Mouse (Mus musculus) kidney, embryonic 14.5 days (tissue): ENCODE measurements around the gene Kif24. TPM values are rescaled to one million over a fixed set of nuclear protein-coding genes. Genes with fewer than 3 reads are reported as not detected.
A peak's percentile ranks its signal among the peaks of the same experiment; 100 is the strongest.

Experiments used
- ATAC-seq: fragments of 200-750 bp; cut with Nextera tagmentation; 2 replicates; pipeline ENCODE4 v1.8.0; 2017; ENCODE audit warnings: moderate number of reproducible peaks, mild to moderate bottlenecking, moderate TSS enrichment, moderate library complexity; ENCODE audit not compliant: low FRiP score, low TSS enrichment
- H3K27ac ChIP-seq: fragments of 300-500 bp; sonication (generic); 2 replicates; pipeline ENCODE4 v1.5.1; 2014; ENCODE audit warnings: low read depth, mild to moderate bottlenecking, low read length, moderate library complexity, mixed read lengths
- H3K27me3 ChIP-seq: fragments of 300-500 bp; sonication (generic); 2 replicates; pipeline ENCODE4 v1.6.1; 2014; ENCODE audit warnings: mild to moderate bottlenecking, low read length; ENCODE audit not compliant: control insufficient read depth, insufficient read depth
- H3K36me3 ChIP-seq: fragments of 300-500 bp; sonication (generic); 2 replicates; pipeline ENCODE4 v1.6.1; 2014; ENCODE audit warnings: low read length, mixed read lengths; ENCODE audit not compliant: control insufficient read depth, insufficient read depth
- H3K4me1 ChIP-seq: fragments of 300-500 bp; sonication (generic); 2 replicates; pipeline ENCODE4 v1.6.1; 2014; ENCODE audit warnings: low read length, mixed read lengths; ENCODE audit not compliant: control insufficient read depth, insufficient read depth
- H3K4me2 ChIP-seq: fragments of 300-500 bp; sonication (generic); replicated peaks from 2 replicates; pipeline ENCODE4 v1.6.1; 2014; ENCODE audit warnings: low read depth, mild to moderate bottlenecking, low read length
- H3K4me3 ChIP-seq: fragments of 300-500 bp; sonication (generic); 2 replicates; pipeline ENCODE4 v1.5.1; 2014; ENCODE audit warnings: mild to moderate bottlenecking, low read length
- H3K9ac ChIP-seq: fragments of 300-500 bp; sonication (generic); 2 replicates; pipeline ENCODE4 v1.6.1; 2014; ENCODE audit warnings: low read depth, mild to moderate bottlenecking, low read length, moderate library complexity
- H3K9me3 ChIP-seq: fragments of 300-500 bp; sonication (generic); 2 replicates; pipeline ENCODE4 v1.6.1; 2016; ENCODE audit warnings: low read length; ENCODE audit not compliant: control insufficient read depth
- WGBS: fragments of 180-500 bp; shearing (Covaris S2); extraction: QIAGEN DNeasy Blood & Tissue Kit; methylation state at CpG from one replicate; pipeline ENCODE4 v1.1.7; 2014; 5-methylcytosine and 5-hydroxymethylcytosine counted together
- polyA plus RNA-seq: library from polyadenylated mRNA; unstranded; fragments of >200 nt; fragmentation: Nextera tagmentation; extraction: Ambion mirVana; gene quantifications from 2 replicates; pipeline ENCODE4 v1.2.1, GENCODE M21; 2014

Gene Kif24
- polyA plus RNA-seq, 1 experiment from 2014 or later, result 8.5 TPM

DNA sequence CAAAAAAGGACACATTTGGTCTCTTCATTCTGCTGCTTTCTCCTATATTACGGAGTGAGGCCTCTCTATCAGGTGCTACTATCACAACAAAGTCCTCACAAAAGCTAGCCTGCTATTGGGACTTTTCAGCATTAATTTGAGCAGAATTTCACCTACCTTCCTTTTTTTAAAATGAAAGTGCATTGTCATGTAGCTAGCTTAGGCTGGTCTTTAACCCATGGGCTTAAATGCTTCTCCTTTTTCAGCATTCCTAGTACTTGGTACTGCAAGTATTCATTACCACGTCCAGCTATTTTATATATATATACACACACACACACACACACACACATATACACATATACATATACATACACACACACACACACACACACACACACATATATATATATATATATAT lies 106.0 kb downstream of the Kif24 start:
- Histone ChIP-seq H3K4me3 (no peak overlapping the region), H3K27ac (no peak overlapping the region), H3K27me3 (no peaks in the 10 kb centered on the region), H3K4me2 (no peak overlapping the region), H3K4me1 (no peaks in the 10 kb centered on the region), H3K36me3 (no peaks in the 10 kb centered on the region; the same call in 1 of the 2 replicates), H3K9me3 (no peaks in the 10 kb centered on the region), H3K9ac (no peak overlapping the region)
- WGBS, result 94% methylated on average over 2 of the region's 2 CpGs
- ATAC-seq, result no peak

DNA sequence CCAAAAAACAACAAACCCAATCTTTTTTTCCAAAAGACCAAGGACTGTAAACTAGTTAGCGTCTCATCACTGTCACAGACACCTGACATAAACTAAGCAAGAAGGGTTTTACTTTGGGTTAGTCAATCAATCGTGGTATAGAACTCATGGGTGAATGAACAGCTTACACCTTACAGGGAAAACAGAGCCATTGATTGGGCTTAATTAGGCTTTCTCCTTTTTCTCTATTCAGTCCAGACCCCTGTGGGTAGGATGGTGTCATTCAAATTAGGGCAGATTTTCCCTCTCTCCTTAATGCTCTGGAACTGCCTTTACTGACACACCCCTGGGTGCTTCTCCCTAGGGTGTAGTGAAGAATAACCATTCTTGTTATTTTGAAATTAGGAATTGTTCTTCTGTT lies 107.5 kb downstream of the Kif24 start:
- 69% methylated on average over 2 of the region's 2 CpGs for WGBS
- Histone ChIP-seq H3K36me3 (peaks cover 3% of the 10 kb centered on the region; the same call in 1 of the 2 replicates), H3K4me1 (no peaks in the 10 kb centered on the region), H3K9ac (no peak overlapping the region), H3K27me3 (no peaks in the 10 kb centered on the region), H3K4me3 (no peak overlapping the region), H3K9me3 (no peaks in the 10 kb centered on the region), H3K27ac (no peak overlapping the region), H3K4me2 (no peak overlapping the region)
- ATAC-seq, result no peak

DNA sequence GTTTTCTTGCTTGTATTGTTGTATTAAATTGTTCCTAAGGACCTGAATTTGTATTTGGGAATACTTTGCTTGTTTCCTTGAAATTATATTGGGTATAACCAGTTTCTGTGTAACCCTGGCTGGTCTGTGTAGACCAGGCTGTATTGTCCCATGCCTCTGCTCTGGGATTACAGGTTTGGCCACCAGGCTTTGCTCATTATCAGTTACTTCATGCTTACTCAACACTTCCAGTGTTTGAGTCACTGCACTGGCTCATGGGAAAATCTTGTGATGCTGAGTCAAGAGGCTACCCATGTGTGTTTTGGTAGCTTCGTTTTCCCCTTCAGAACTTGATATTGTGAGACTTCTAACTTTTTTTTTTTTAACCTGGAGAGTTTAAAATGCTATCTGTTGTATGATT lies 111.4 kb downstream of the Kif24 start:
- H3K36me3 ChIP-seq, result peaks cover 6% of the 10 kb centered on the region; the same call in 1 of the 2 replicates
- no peak overlapping the region for H3K9ac ChIP-seq
- WGBS, result 100% methylated on average over 1 of the region's 1 CpGs
- H3K27ac ChIP-seq, result no peak overlapping the region
- no peak overlapping the region for H3K4me3 ChIP-seq
- ATAC-seq, result no peak
- no peaks in the 10 kb centered on the region for H3K9me3 ChIP-seq
- H3K4me2 ChIP-seq, result no peak overlapping the region
- 0 out of 2 replicates have a peak, but pooled peaks cover 4% of the 10 kb centered on the region for H3K4me1 ChIP-seq
- H3K27me3 ChIP-seq, result no peaks in the 10 kb centered on the region

DNA sequence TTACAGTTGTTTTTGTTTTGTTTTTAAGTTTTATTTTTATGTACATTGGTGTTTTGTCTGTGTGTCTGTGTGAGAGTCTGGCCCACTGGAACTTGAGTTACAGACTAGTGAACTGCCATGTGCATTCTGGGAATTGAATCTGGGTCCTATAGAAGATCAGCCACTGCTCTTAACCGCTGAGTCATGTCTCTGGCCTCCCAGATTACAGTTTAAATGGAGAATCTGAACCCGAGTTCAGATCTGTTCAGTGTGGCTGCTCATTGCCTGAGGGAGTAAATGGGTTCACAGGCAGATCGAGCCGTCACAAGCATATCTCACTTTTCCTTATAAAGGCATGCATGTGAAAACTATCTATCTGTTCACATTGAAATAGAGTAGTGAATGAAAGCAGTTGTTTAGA lies 111.9 kb downstream of the Kif24 start:
- Histone ChIP-seq H3K9me3 (no peaks in the 10 kb centered on the region), H3K36me3 (peaks cover 6% of the 10 kb centered on the region; the same call in 1 of the 2 replicates), H3K27me3 (no peaks in the 10 kb centered on the region), H3K27ac (no peak overlapping the region), H3K4me1 (0 out of 2 replicates have a peak, but pooled peaks cover 4% of the 10 kb centered on the region), H3K4me2 (no peak overlapping the region), H3K4me3 (no peak overlapping the region), H3K9ac (no peak overlapping the region)
- ATAC-seq, result no peak
- WGBS, result 92% methylated on average over 4 of the region's 4 CpGs

DNA sequence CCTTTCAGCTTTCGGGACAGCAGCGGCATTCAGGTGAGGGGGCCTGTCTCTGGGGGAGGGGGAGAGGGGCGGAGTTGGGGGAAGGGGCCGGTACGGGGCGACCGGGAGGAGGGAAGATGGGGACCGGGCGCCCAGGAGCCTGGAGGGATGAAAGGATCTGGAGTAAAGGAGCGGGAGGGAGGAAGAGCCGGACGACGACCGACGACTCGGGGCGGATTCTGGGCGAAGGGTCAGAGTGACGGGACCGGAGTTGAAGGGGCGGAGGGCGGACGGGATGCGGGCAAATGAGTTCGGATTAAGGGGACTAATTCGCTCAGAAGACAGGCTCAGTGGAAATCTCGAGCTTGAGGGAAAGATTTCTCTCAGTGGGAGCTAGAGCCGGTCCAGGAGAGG lies 115.5 kb downstream of the Kif24 start:
- WGBS, result under 1% methylated on average over 27 of the region's 28 CpGs
- peak overlapping the region; percentile 96 for H3K27ac ChIP-seq

DNA sequence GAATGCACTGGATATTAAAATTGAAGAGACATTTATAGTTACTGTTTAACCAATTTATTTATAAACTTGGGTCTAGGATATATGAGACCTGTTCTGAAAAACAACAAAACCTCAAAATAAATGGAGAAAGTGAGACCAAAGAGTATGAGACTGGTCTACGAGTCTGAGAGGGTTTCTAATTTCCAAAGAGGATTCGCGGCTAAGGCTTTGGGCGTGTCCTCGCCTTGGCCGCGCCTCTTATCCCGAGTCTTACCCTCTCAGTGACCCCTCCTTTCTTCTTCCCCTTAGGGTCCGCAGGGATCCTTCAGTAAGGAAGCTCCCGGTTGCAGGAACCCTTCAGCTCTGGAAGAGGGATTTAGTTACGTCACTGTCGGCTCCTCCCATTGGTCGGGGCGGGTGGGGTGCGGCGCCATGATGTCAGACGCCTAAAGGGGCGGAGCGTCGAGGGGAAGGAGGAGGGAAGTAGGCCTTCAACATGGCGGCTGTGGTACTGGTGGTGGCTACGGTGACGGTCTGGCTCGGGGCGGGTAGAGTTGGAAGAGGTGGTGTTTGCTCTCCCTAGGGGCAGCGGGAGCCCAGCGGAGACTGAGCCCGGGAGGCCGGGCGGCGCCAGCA lies 116.0 kb downstream of the Kif24 start, which contains the start of gene Ubap1:
Gene Ubap1, plus strand, starts transcription at position 413 of the 615 bp plus-strand sequence.
- Histone ChIP-seq H3K4me3 (peak within 1 kb of the TSS; percentile 89), H3K4me2 (peak within 1 kb of the TSS; percentile 67), H3K36me3 (0 out of 2 replicates have a peak, but pooled peaks cover 6% of the 10 kb centered on the region), H3K9ac (peak within 1 kb of the TSS; percentile 86), H3K9me3 (no peaks in the 10 kb centered on the region), H3K27ac (peak within 1 kb of the TSS; percentile 96), H3K27me3 (no peaks in the 10 kb centered on the region), H3K4me1 (0 out of 2 replicates have a peak, but pooled peaks cover 4% of the 10 kb centered on the region)
- under 1% methylated on average over 31 of the region's 31 CpGs for WGBS
- peak; percentile 99 for ATAC-seq

More for the DNA sequence above, 115.5 kb downstream of the Kif24 start:
- no peaks in the 10 kb centered on the region for H3K27me3 ChIP-seq
- ATAC-seq, result no peak; the same call in 1 of the 2 replicates
- peak overlapping the region; percentile 89 for H3K4me3 ChIP-seq
- peak overlapping the region; percentile 86 for H3K9ac ChIP-seq
- H3K4me2 ChIP-seq, result peak overlapping the region; percentile 67
- 0 out of 2 replicates have a peak, but pooled peaks cover 4% of the 10 kb centered on the region for H3K4me1 ChIP-seq
- H3K9me3 ChIP-seq, result no peaks in the 10 kb centered on the region
- 0 out of 2 replicates have a peak, but pooled peaks cover 6% of the 10 kb centered on the region for H3K36me3 ChIP-seq

DNA sequence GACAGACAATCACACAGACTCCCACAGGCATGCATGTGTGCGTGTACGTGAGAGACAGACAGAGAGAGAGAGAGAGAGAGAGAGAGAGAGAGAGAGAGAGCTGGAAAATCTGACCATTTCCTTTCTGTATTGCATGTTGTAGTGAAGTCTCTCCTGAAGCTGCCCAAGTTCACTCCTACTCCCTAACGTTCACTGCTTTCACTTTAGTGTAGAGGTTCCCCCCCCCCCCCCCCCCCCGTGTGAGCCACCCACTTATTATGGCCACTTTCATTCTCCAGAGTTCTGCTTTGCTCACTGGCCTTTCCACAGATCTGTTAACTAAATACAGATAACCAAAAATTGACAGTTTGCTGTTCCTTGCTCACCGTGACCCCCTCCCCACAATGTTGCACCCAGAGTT lies 116.8 kb downstream of the Kif24 start:
- WGBS, result 48% methylated on average over 5 of the region's 5 CpGs
- 0 out of 2 replicates have a peak, but pooled peaks cover 2% of the 10 kb centered on the region for H3K36me3 ChIP-seq
- H3K27me3 ChIP-seq, result no peaks in the 10 kb centered on the region
- no peak overlapping the region for H3K9ac ChIP-seq
- no peaks in the 10 kb centered on the region for H3K9me3 ChIP-seq
- ATAC-seq, result no peak
- H3K4me3 ChIP-seq, result peak overlapping the region; percentile 89; the same call in 1 of the 2 replicates
- 0 out of 2 replicates have a peak, but pooled peaks cover 4% of the 10 kb centered on the region for H3K4me1 ChIP-seq
- H3K4me2 ChIP-seq, result peak overlapping the region; percentile 8
- 0 out of 2 replicates have a peak overlapping the region, but pooled peaks have one; percentile 6 for H3K27ac ChIP-seq

DNA sequence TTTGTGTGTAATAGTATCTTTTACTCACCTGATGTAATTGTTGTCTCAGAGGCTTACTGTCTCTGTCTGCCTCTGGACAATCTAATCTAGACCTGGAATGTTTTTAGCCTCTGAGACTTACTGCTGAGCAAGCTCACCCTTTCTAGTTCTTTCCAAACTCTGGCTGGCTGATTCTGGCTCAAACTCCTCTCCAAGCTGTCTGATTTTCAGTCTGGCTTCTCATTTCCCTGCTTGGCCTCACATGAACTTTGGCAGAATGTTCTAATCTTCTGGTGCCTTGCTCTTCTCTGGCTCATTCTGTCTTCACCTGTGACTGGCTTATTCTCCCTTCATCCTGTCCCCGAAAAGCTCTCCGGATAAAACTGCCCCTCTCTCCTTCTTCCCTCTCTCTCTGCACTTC lies 118.7 kb downstream of the Kif24 start:
- no peaks in the 10 kb centered on the region for H3K27me3 ChIP-seq
- no peaks in the 10 kb centered on the region for H3K9me3 ChIP-seq
- no peak overlapping the region for H3K4me3 ChIP-seq
- no peak for ATAC-seq
- H3K27ac ChIP-seq, result no peak overlapping the region
- H3K36me3 ChIP-seq, result no peaks in the 10 kb centered on the region
- H3K4me2 ChIP-seq, result no peak overlapping the region
- WGBS, result 75% methylated on average over 2 of the region's 2 CpGs
- H3K4me1 ChIP-seq, result 0 out of 2 replicates have a peak, but pooled peaks cover 4% of the 10 kb centered on the region
- H3K9ac ChIP-seq, result no peak overlapping the region

DNA sequence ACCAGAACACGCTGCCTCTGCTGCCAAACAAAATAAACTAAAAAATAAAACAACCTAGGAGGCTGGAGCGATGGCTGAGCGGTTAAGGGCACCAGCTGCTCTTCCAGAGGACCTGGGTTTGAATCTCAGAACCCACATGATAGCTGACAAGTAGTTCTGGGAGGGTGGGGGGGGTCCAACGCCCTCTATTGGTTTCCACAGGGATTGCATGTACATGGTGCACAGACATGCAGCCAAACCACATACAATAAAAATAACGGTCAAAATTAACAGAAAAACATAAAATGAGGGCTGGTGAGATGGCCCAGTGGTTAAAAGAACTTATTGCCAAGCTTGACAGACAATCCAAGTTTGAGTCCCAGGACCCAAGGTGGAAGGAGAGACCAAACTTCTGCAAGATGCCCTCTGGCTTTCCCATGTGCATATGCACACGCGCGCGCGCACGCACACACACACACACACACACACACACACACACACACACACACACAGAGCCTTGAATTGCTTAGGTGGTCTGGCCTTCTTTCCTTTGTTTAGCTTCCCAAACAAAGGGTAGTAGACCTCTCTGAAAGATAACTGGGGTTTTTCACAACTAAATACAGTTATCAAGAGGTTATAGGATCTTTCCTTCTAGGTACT lies 123.7 kb downstream of the Kif24 start:
- Histone ChIP-seq H3K4me1 (no peaks in the 10 kb centered on the region), H3K27ac (no peak overlapping the region), H3K4me3 (no peak overlapping the region), H3K27me3 (no peaks in the 10 kb centered on the region), H3K4me2 (no peak overlapping the region), H3K36me3 (no peaks in the 10 kb centered on the region), H3K9ac (no peak overlapping the region), H3K9me3 (no peaks in the 10 kb centered on the region)
- WGBS, result 78% methylated on average over 11 of the region's 11 CpGs
- ATAC-seq, result no peak
